Mouse (Mus musculus) limb, embryonic 14.5 days (tissue): Measurements from ENCODE around the gene Nme4. TPM values are rescaled to one million over a fixed set of nuclear protein-coding genes. Genes with fewer than 3 reads are reported as not detected.

ENCODE experiments used
- ATAC-seq: fragments of 200-750 bp; cut with Nextera tagmentation; 2 replicates; pipeline ENCODE4 v1.8.0; 2017; ENCODE audit warnings: low read depth, moderate number of reproducible peaks, moderate TSS enrichment; ENCODE audit not compliant: low FRiP score
- DNase-seq: peaks from one replicate; pipeline ENCODE4 v3.0.0-alpha.2; 2015; ENCODE audit warnings: low spot score
- H3K27ac ChIP-seq: fragments of 300-500 bp; sonication (generic); replicated peaks from 2 replicates; pipeline ENCODE4 v1.5.1; 2014; ENCODE audit warnings: low read depth, mild to moderate bottlenecking, low read length, moderate library complexity, mixed read lengths
- H3K27me3 ChIP-seq: fragments of 300-500 bp; sonication (generic); 2 replicates; pipeline ENCODE4 v1.6.1; 2014; ENCODE audit warnings: low read length, mixed read lengths; ENCODE audit not compliant: control insufficient read depth, insufficient read depth
- H3K36me3 ChIP-seq: fragments of 300-500 bp; sonication (generic); 2 replicates; pipeline ENCODE4 v1.6.1; 2014; ENCODE audit warnings: mild to moderate bottlenecking, low read length, moderate library complexity, mixed read lengths; ENCODE audit not compliant: control insufficient read depth, insufficient read depth
- H3K4me1 ChIP-seq: fragments of 300-500 bp; sonication (generic); 2 replicates; pipeline ENCODE4 v1.6.1; 2014; ENCODE audit warnings: antibody characterized with exemption, low read length, mixed read lengths; ENCODE audit not compliant: control insufficient read depth, insufficient read depth
- H3K4me2 ChIP-seq: fragments of 300-500 bp; sonication (generic); replicated peaks from 2 replicates; pipeline ENCODE4 v1.6.1; 2014; ENCODE audit warnings: low read depth, mild to moderate bottlenecking, low read length, moderate library complexity; ENCODE audit not compliant: severe bottlenecking
- H3K4me3 ChIP-seq: fragments of 300-500 bp; sonication (generic); replicated peaks from 2 replicates; pipeline ENCODE4 v1.5.1; 2014; ENCODE audit warnings: low read length
- H3K9ac ChIP-seq: fragments of 300-500 bp; sonication (generic); 2 replicates; pipeline ENCODE4 v1.6.1; 2014; ENCODE audit warnings: mild to moderate bottlenecking, low read depth, low read length, moderate library complexity; ENCODE audit not compliant: severe bottlenecking
- H3K9me3 ChIP-seq: fragments of 300-500 bp; sonication (generic); 2 replicates; pipeline ENCODE4 v1.6.1; 2016; ENCODE audit warnings: low read length; ENCODE audit not compliant: control insufficient read depth
- POLR2A ChIP-seq: fragments of 200-500 bp; IDR thresholded peaks from 2 replicates; pipeline ENCODE4 v1.8.0; 2012; ENCODE audit warnings: inconsistent platforms, mild to moderate bottlenecking, moderate library complexity, borderline replicate concordance; ENCODE audit not compliant: insufficient read depth, insufficient read length; ENCODE audit errors: extremely low read depth
- WGBS: fragments of 180-500 bp; shearing (Covaris S2); extraction: QIAGEN DNeasy Blood & Tissue Kit; methylation state at CpG from one replicate; pipeline ENCODE4 v1.1.7; 2014; 5-methylcytosine and 5-hydroxymethylcytosine counted together
- polyA plus RNA-seq, 2 experiments: library from polyadenylated mRNA; depleted of rRNA in 1 of 2; stranded (reverse) in 1 of 2; unstranded in 1 of 2; fragments of >200 nt; fragmentation: Nextera tagmentation in 1 of 2; extraction: Ambion mirVana in 1 of 2; gene quantifications; 2 replicates each; pipeline versions ENCODE4 v1.2.1 to v1.2.3; 2012 to 2014

Nme4 gene
- polyA plus RNA-seq, 2 experiments, result 104 to 133 TPM

DNA sequence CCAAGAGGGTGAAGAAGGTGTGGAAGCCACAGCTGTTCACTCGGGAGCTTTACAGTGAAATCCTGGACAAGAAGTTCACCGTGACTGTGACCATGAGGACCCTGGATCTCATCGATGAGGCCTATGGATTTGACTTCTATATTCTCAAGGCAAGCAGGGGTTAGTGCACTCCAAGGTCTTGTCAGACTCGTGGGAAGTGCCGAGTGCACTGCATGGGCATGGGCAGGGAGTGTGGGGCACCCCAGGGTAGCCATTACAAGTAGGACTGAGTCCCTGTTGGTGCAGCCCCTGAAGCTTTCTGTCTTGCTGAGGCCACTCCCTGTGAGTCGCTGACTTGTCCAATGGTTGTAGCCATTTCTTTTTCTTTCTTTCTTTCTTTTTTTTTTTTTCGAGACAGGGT, 29.2 kb upstream of the Nme4 start:
- Histone ChIP-seq H3K4me1 (peaks cover 8% of the 10 kb centered on the region), H3K4me3 (peak overlapping the region; percentile 93), H3K9me3 (no peaks in the 10 kb centered on the region), H3K9ac (peak overlapping the region; percentile 80; the same call in 1 of the 2 replicates), H3K27me3 (no peaks in the 10 kb centered on the region), H3K27ac (no peak overlapping the region), H3K4me2 (peak overlapping the region; percentile 77), H3K36me3 (peaks cover 41% of the 10 kb centered on the region)
- no peak for ATAC-seq
- no peak for DNase-seq
- WGBS, result 87% methylated on average over 7 of the region's 7 CpGs
- TF ChIP-seq POLR2A, result no peak

DNA sequence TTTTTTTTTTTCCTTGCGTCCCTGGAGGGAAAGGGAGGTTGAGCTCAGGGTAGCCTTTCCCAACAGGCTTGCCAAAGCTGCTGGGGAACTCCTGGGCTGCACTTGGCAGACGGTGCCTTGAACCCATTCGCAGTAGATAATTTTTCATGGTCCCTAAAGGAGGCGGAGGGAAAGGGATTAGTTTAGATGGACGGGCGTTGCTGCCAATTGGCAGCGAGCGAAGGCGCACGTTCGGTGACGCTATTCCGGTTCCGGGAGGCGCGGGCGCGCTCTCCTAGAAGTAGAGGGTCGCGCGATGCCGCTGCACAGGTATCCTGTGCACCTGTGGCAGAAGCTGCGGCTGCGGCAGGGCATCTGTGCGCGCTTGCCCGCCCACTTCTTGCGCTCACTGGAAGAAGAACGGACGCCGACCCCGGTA, 27.9 kb upstream of the Nme4 start, which contains the start of gene Mrpl28:
TSS of gene Mrpl28 (plus strand) at position 234 of the 418 bp plus-strand sequence.
- H3K27ac ChIP-seq, result no peak within 1 kb of the TSS
- H3K9me3 ChIP-seq, result no peaks in the 10 kb centered on the region
- peak within 1 kb of the TSS; percentile 80 for H3K9ac ChIP-seq
- H3K4me3 ChIP-seq, result peak within 1 kb of the TSS; percentile 93
- peak; percentile 93 for ATAC-seq
- no peaks in the 10 kb centered on the region for H3K27me3 ChIP-seq
- DNase-seq, result peak; percentile 98
- H3K4me2 ChIP-seq, result peak within 1 kb of the TSS; percentile 77
- WGBS, result 1% methylated on average over 32 of the region's 32 CpGs
- peaks cover 8% of the 10 kb centered on the region for H3K4me1 ChIP-seq
- peaks cover 30% of the 10 kb centered on the region for H3K36me3 ChIP-seq
- peak; percentile 96 for TF ChIP-seq POLR2A

- Histone ChIP-seq H3K4me1 (peaks cover 8% of the 10 kb centered on the region), H3K27me3 (no peaks in the 10 kb centered on the region), H3K9me3 (no peaks in the 10 kb centered on the region), H3K9ac (no peak overlapping the region), H3K36me3 (peaks cover 24% of the 10 kb centered on the region), H3K4me3 (no peak overlapping the region), H3K27ac (no peak overlapping the region), H3K4me2 (no peak overlapping the region)
- DNase-seq (no peak), ATAC-seq (no peak)
- TF ChIP-seq POLR2A, result no peak
- 65% methylated on average over 5 of the region's 5 CpGs for WGBS
Measured at GRCm38 (mm10) chr17:26122431-26123140, 27.2 kb upstream of the Nme4 start.

DNA sequence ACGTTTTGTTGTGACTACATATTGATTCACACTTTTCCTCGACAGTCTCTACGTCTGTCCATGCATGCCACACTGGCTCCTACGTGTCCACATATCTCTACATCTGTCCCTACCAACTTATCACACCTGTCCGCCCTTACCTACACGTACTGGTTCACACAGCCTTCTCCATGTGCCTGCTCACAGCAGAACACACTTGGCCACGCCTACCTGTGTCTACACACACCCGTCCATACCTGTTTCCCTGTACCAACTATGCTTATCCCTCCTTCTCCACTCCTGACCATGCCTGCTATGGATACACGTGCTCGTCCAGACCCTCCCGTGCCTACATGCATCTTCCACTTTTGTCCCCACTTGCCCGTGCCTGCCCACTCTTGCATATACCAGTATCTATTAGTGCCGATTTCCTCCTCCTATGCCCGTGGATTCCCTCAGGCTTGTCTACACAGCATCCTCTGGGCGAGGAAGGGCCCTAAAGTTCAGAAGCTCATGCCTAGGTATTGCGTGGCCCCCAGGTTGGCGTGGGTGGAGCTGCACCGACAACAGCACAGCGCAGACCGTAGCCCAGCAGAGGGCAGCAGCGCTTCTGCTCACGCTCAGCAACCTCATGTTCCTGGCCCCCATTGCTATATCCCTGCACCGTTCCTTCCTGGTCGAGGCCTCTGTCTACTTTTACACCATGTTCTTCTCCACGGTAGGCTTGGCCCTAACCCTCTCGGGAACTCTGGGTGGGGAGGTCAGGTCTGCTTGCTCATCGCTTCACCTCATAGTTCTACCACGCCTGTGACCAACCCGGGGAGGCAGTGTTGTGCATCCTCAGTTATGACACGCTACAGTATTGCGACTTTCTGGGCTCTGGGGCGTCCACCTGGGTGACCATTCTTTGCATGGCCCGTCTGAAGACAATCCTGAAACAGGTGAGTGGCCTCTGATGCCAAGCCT, 24.6 kb upstream of the Nme4 start:
- Histone ChIP-seq H3K9ac (no peak overlapping the region), H3K4me2 (no peak overlapping the region), H3K27ac (no peak overlapping the region), H3K4me1 (peaks cover 8% of the 10 kb centered on the region), H3K27me3 (peaks cover 18% of the 10 kb centered on the region), H3K36me3 (peaks cover 1% of the 10 kb centered on the region; the same call in 1 of the 2 replicates), H3K9me3 (no peaks in the 10 kb centered on the region), H3K4me3 (no peak overlapping the region)
- ATAC-seq (peak; percentile 61), DNase-seq (peak; percentile 56)
- WGBS, result 49% methylated on average over 33 of the region's 33 CpGs
- no peak for TF ChIP-seq POLR2A

DNA sequence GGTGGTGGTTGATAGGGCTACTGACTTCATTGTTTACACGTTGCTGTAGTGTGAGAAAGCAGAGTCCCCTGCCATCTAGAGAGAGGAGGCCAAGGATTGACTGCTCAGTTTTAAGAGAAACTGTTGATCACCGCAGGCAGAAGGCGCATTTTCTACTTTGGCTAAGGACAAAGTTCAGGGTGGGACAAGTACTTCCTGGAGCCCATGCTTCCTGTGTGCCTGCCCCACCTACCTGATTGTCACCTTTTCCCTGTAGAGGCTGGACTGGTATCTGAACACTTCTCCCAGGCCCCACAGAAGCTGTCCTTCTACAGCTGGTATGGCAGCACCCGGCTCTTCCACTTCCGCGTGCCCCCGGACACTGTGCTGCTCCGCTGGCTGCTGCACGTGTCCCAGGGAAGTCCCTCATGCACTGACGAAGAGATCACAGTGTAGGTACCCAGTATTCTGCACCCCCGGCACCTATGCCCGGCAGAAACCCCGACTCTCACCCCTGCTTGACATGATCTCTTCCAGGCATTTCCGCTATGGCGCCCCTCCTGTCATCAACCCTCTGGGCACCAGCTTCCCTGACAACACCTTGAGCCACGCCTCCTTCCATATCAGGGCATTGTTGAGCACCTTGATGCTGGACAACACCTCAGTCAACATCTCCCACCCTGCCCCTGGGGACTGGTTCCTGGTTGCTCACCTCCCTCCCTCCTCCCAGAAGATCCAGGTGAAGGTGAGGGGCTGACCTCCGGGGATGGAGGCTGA, 21.3 kb upstream of the Nme4 start:
- no peak overlapping the region for H3K4me2 ChIP-seq
- ATAC-seq (no peak), DNase-seq (no peak)
- no peak overlapping the region for H3K27ac ChIP-seq
- no peaks in the 10 kb centered on the region for H3K9me3 ChIP-seq
- WGBS, result 80% methylated on average over 17 of the region's 17 CpGs
- no peak for TF ChIP-seq POLR2A
- no peaks in the 10 kb centered on the region for H3K36me3 ChIP-seq
- H3K4me3 ChIP-seq, result no peak overlapping the region
- H3K4me1 ChIP-seq, result peaks cover 6% of the 10 kb centered on the region
- peaks cover 52% of the 10 kb centered on the region for H3K27me3 ChIP-seq
- H3K9ac ChIP-seq, result no peak overlapping the region
